Mouse (Mus musculus) limb, embryonic 14.5 days (tissue): ENCODE measurements around the gene Fam198a. TPM values are rescaled to one million over a fixed set of nuclear protein-coding genes. Genes with fewer than 3 reads are reported as not detected.

Experiments
- ATAC-seq: fragments of 200-750 bp; cut with Nextera tagmentation; 2 replicates; pipeline ENCODE4 v1.8.0; 2017; ENCODE audit warnings: low read depth, moderate number of reproducible peaks, moderate TSS enrichment; ENCODE audit not compliant: low FRiP score
- DNase-seq: peaks from one replicate; pipeline ENCODE4 v3.0.0-alpha.2; 2015; ENCODE audit warnings: low spot score
- H3K27ac ChIP-seq: fragments of 300-500 bp; sonication (generic); replicated peaks from 2 replicates; pipeline ENCODE4 v1.5.1; 2014; ENCODE audit warnings: low read depth, mild to moderate bottlenecking, low read length, moderate library complexity, mixed read lengths
- H3K27me3 ChIP-seq: fragments of 300-500 bp; sonication (generic); 2 replicates; pipeline ENCODE4 v1.6.1; 2014; ENCODE audit warnings: low read length, mixed read lengths; ENCODE audit not compliant: control insufficient read depth, insufficient read depth
- H3K36me3 ChIP-seq: fragments of 300-500 bp; sonication (generic); 2 replicates; pipeline ENCODE4 v1.6.1; 2014; ENCODE audit warnings: mild to moderate bottlenecking, low read length, moderate library complexity, mixed read lengths; ENCODE audit not compliant: control insufficient read depth, insufficient read depth
- H3K4me1 ChIP-seq: fragments of 300-500 bp; sonication (generic); 2 replicates; pipeline ENCODE4 v1.6.1; 2014; ENCODE audit warnings: antibody characterized with exemption, low read length, mixed read lengths; ENCODE audit not compliant: control insufficient read depth, insufficient read depth
- H3K4me2 ChIP-seq: fragments of 300-500 bp; sonication (generic); replicated peaks from 2 replicates; pipeline ENCODE4 v1.6.1; 2014; ENCODE audit warnings: low read depth, mild to moderate bottlenecking, low read length, moderate library complexity; ENCODE audit not compliant: severe bottlenecking
- H3K4me3 ChIP-seq: fragments of 300-500 bp; sonication (generic); replicated peaks from 2 replicates; pipeline ENCODE4 v1.5.1; 2014; ENCODE audit warnings: low read length
- H3K9ac ChIP-seq: fragments of 300-500 bp; sonication (generic); 2 replicates; pipeline ENCODE4 v1.6.1; 2014; ENCODE audit warnings: mild to moderate bottlenecking, low read depth, low read length, moderate library complexity; ENCODE audit not compliant: severe bottlenecking
- H3K9me3 ChIP-seq: fragments of 300-500 bp; sonication (generic); 2 replicates; pipeline ENCODE4 v1.6.1; 2016; ENCODE audit warnings: low read length; ENCODE audit not compliant: control insufficient read depth
- POLR2A ChIP-seq: fragments of 200-500 bp; IDR thresholded peaks from 2 replicates; pipeline ENCODE4 v1.8.0; 2012; ENCODE audit warnings: inconsistent platforms, mild to moderate bottlenecking, moderate library complexity, borderline replicate concordance; ENCODE audit not compliant: insufficient read depth, insufficient read length; ENCODE audit errors: extremely low read depth
- WGBS: fragments of 180-500 bp; shearing (Covaris S2); extraction: QIAGEN DNeasy Blood & Tissue Kit; methylation state at CpG from one replicate; pipeline ENCODE4 v1.1.7; 2014; 5-methylcytosine and 5-hydroxymethylcytosine counted together
- polyA plus RNA-seq, 2 experiments: library from polyadenylated mRNA; depleted of rRNA in 1 of 2; stranded (reverse) in 1 of 2; unstranded in 1 of 2; fragments of >200 nt; fragmentation: Nextera tagmentation in 1 of 2; extraction: Ambion mirVana in 1 of 2; gene quantifications; 2 replicates each; pipeline versions ENCODE4 v1.2.1 to v1.2.3; 2012 to 2014

Fam198a gene
- polyA plus RNA-seq, 2 experiments: 6.4 to 8.7 TPM

GRCm38 (mm10) chr9:121904946-121905345, 45.8 kb upstream of the Fam198a start:
- ATAC-seq (no peak), DNase-seq (no peak)
- Histone ChIP-seq H3K4me3 (no peak overlapping the region), H3K27ac (no peak overlapping the region), H3K9ac (no peak overlapping the region), H3K27me3 (no peaks in the 10 kb centered on the region), H3K4me1 (no peaks in the 10 kb centered on the region), H3K9me3 (no peaks in the 10 kb centered on the region), H3K36me3 (no peaks in the 10 kb centered on the region), H3K4me2 (no peak overlapping the region)
- no peak for TF ChIP-seq POLR2A
- WGBS: 89% methylated on average over 7 of the region's 7 CpGs

- WGBS: 82% methylated on average over 4 of the region's 4 CpGs
- H3K4me1 ChIP-seq: no peaks in the 10 kb centered on the region
- H3K27me3 ChIP-seq: no peaks in the 10 kb centered on the region
- H3K4me3 ChIP-seq: no peak overlapping the region
- no peak overlapping the region for H3K9ac ChIP-seq
- no peak for DNase-seq
- no peak for ATAC-seq
- no peaks in the 10 kb centered on the region for H3K9me3 ChIP-seq
- TF ChIP-seq POLR2A: no peak
- H3K27ac ChIP-seq: no peak overlapping the region
- no peak overlapping the region for H3K4me2 ChIP-seq
- H3K36me3 ChIP-seq: no peaks in the 10 kb centered on the region
These were observed 45.1 kb upstream of the Fam198a start for GRCm38 (mm10) chr9:121905556-121906185.

GRCm38 (mm10) chr9:121906456-121906855, 44.3 kb upstream of the Fam198a start:
- TF ChIP-seq POLR2A: no peak
- 84% methylated on average over 5 of the region's 5 CpGs for WGBS

GRCm38 (mm10) chr9:121907356-121908070, 43.3 kb upstream of the Fam198a start:
- 73% methylated on average over 10 of the region's 10 CpGs for WGBS
- Histone ChIP-seq H3K9ac (no peak overlapping the region), H3K4me1 (no peaks in the 10 kb centered on the region), H3K4me3 (no peak overlapping the region), H3K27me3 (no peaks in the 10 kb centered on the region), H3K4me2 (no peak overlapping the region), H3K27ac (no peak overlapping the region), H3K36me3 (no peaks in the 10 kb centered on the region), H3K9me3 (no peaks in the 10 kb centered on the region)
- no peak for ATAC-seq
- TF ChIP-seq POLR2A: no peak
- DNase-seq: no peak

More at GRCm38 (mm10) chr9:121906456-121906855, 44.3 kb upstream of the Fam198a start:
- Histone ChIP-seq H3K4me2 (no peak overlapping the region), H3K27ac (no peak overlapping the region), H3K27me3 (no peaks in the 10 kb centered on the region), H3K4me3 (no peak overlapping the region), H3K4me1 (no peaks in the 10 kb centered on the region), H3K9ac (no peak overlapping the region), H3K36me3 (no peaks in the 10 kb centered on the region), H3K9me3 (no peaks in the 10 kb centered on the region)
- ATAC-seq (no peak), DNase-seq (no peak)

- H3K36me3 ChIP-seq: no peaks in the 10 kb centered on the region
- H3K4me2 ChIP-seq: no peak overlapping the region
- no peak overlapping the region for H3K4me3 ChIP-seq
- no peak for ATAC-seq
- no peaks in the 10 kb centered on the region for H3K9me3 ChIP-seq
- no peaks in the 10 kb centered on the region for H3K4me1 ChIP-seq
- no peaks in the 10 kb centered on the region for H3K27me3 ChIP-seq
- no peak for DNase-seq
- H3K27ac ChIP-seq: no peak overlapping the region
- 92% methylated on average over 17 of the region's 17 CpGs for WGBS
- no peak overlapping the region for H3K9ac ChIP-seq
- TF ChIP-seq POLR2A: no peak
These were observed 42.5 kb upstream of the Fam198a start for GRCm38 (mm10) chr9:121908321-121908720.

- no peaks in the 10 kb centered on the region for H3K27me3 ChIP-seq
- no peak for DNase-seq
- H3K9ac ChIP-seq: no peak overlapping the region
- TF ChIP-seq POLR2A: no peak
- no peak for ATAC-seq
- no peaks in the 10 kb centered on the region for H3K36me3 ChIP-seq
- H3K4me1 ChIP-seq: no peaks in the 10 kb centered on the region
- WGBS: 72% methylated on average over 5 of the region's 6 CpGs
- H3K4me2 ChIP-seq: no peak overlapping the region
- no peak overlapping the region for H3K27ac ChIP-seq
- no peaks in the 10 kb centered on the region for H3K9me3 ChIP-seq
- H3K4me3 ChIP-seq: no peak overlapping the region
These were observed 41.2 kb upstream of the Fam198a start for GRCm38 (mm10) chr9:121909635-121910034.
